Mouse (Mus musculus) T-helper 1 cell (primary cell): ENCODE results near the gene Lin7c.

Source experiments
- in situ Hi-C: fragments of 300-600 bp; cut with MboI, MseI; formaldehyde crosslinking; loops from one replicate; pipeline ENCODE4 v1.15.1; 2025; ENCODE audit warnings: high pct_unique_total_duplicates

Lin7c gene

GRCm38 (mm10) chr2:109890597-109890996 is at the start of gene Lin7c:
Lin7c (plus strand) TSS chr2:109890853.
- in situ Hi-C loops: loop anchor here (25.0 kb wide), 1 partner anchor 603 kb away; the partner anchor contains the start of genes Kif18a and Mettl15

- in situ Hi-C loops: no loop called here
These were observed 44.3 kb upstream of the Lin7c start for GRCm38 (mm10) chr2:109846401-109846800.

GRCm38 (mm10) chr2:109848305-109848704 is 42.3 kb upstream of the Lin7c start:
- in situ Hi-C loops: no loop called here

DNA sequence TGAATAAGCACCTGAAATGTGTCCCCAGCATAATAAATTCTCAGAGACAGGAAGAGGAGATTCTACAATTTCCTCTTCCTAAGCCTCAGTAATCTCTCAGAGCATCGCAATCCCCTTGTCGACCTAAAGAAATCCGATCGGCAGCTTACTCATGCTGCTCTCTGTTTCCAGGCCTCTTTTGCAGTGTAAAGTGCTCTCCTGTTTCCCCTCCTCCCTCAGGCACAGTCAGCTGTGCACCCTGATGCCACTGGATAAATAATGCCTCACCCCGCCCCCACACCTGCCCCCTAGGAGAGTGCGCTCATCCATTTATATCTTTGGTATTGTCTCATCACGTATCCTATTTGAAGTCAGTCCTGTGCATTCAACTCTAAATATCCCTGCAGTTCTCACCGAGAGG is 41.9 kb upstream of the Lin7c start:
- in situ Hi-C loops: no loop called here

- in situ Hi-C loops: no loop called here
These were observed 35.1 kb upstream of the Lin7c start for GRCm38 (mm10) chr2:109855601-109856000.

DNA sequence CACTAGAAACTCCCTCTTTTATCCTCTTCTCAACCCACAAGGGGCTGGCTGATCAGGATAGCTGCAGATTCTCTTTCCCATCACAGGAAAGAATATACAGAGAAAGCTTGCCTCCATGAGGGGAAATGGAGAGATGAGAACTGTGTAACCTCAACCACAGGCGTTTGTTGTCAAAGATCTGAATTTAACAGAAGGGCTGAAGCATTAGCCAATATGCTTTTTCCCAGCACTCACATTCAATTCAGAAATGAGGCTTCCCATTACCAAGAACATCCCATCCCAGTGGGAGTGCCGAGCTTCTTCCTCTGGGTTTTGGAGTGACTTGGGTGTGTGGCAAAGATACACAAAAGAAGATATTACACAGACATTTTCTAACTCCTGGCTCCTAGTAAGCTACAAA is 31.0 kb upstream of the Lin7c start:
- in situ Hi-C loops: no loop called here

DNA sequence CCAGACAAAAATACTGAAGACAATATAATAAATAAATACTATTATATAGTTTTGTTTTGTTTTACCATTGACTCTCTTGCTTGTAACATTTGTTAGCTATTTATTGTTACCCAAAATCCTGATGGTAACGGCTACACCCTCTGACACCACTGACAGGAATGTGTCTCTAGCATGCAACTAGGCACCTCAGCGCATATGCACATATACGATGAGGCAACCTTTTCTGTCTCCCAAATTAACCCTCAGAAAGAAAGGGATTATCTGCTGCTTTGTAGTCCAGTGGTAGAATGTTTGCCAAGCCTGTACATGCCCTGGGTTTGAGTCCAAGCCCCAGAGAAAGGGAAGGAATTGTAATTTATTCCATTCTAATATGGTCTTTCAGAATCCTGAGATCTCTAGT is 29.8 kb upstream of the Lin7c start:
- in situ Hi-C loops: no loop called here

- in situ Hi-C loops: loop anchor here (25.0 kb wide), 1 partner anchor 592 kb away; the partner anchor contains the start of genes Kif18a and Mettl15
These were observed 11.2 kb upstream of the Lin7c start for GRCm38 (mm10) chr2:109879429-109879828.

DNA sequence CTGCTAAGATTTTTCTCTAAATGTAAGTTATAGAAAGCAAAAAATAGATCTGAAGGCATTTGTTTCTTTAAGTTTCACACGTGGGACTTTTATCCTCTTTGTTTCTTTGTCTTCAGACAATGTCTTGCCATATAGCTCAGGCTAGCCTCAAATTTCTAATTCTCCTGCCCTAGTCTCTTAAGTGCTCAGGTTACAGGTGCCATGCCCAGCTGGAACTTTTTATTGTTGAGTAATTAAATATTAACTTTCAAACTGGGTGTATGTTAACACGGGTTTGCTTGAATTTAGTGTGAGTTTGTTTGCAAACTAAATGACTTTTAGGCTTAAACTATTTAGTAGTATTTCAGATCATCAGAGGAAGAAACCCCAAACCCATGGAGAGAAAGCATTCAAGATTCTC is 9.5 kb upstream of the Lin7c start:
- in situ Hi-C loops: loop anchor here (25.0 kb wide), 1 partner anchor 594 kb away; the partner anchor contains the start of genes Kif18a and Mettl15

- in situ Hi-C loops: loop anchor here (25.0 kb wide), 1 partner anchor 594 kb away; the partner anchor contains the start of genes Kif18a and Mettl15
These were observed 9.0 kb upstream of the Lin7c start for GRCm38 (mm10) chr2:109881625-109882024.

DNA sequence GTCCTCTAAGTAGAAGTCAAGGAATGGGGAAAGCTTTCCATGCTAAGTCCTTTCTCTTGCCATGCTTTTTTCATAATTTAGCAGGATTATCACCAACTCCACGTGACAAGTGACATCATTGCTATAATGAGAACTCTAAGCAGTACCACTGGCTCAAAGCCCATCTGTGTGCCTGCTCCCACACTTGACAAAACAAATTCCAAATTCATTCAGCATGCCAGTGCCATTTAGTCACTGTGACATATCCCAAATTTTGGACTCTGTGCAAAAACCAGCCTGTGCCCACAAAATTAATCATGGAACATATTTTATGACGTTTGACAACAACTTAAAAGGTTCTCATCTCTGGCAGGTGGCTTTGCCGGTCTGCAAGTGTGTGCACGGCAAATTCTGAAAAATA is 6.5 kb upstream of the Lin7c start:
- in situ Hi-C loops: loop anchor here (25.0 kb wide), 1 partner anchor 597 kb away; the partner anchor contains the start of genes Kif18a and Mettl15

DNA sequence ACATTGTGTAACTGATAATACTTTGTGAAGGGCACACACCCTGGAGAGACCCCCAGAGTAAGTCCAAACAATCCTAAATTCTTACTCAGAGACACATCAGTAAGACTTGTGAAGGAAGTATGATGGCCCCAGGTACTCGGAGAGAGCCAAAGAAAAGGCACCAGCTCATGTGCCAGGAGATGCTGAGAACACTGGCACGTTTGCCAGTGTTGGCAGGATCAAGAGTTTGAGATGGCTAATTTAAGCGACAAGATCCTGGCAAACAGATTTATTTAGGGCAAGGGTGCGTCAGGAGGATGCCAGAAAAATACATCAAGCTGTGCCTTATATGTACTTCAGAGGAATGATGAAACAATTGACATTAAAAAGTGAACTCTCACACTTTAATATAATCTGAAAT is 6.1 kb upstream of the Lin7c start:
- in situ Hi-C loops: loop anchor here (25.0 kb wide), 1 partner anchor 597 kb away; the partner anchor contains the start of genes Kif18a and Mettl15

DNA sequence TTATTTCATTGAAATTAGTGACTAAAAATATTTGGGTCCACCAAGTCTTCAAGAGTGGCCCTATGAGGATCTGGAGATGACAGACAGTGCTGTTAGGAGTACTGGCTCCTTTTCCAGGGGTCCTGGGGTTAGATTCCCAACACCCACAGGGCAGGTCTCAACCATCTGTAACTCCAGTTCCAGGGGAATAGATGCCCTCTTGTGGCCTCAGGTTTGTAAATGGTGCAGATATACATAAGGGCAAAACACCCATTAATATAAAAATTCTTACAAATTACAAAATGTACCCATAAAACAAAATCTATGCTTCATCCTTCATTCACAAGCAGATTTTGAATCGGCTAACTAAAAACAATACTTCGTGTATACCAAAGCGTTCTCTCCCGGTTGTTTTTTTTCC is 585 bp upstream of the Lin7c start:
- in situ Hi-C loops: loop anchor here (25.0 kb wide), 1 partner anchor 603 kb away; the partner anchor contains the start of genes Kif18a and Mettl15

DNA sequence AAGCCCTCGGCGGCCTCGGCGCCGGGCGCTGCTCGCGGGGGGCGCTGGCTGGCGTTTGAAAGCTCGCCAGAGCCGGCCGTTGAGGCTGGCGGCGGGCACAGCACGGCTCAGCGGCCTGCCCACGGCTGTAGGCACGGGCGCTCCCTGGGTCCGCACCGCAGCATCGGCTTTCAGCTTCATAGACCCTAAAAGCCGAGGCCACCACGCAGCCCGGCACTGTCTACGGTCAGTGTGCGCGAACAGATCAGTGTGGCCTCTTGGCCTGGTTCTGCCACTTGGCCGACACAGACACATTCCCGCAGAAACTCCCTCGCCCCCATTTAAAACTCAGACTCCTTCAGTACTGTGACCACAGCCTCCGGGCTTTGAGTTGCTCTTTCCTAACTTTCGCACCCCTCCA is 378 bp downstream of the Lin7c start:
- in situ Hi-C loops: loop anchor here (25.0 kb wide), 1 partner anchor 604 kb away; the partner anchor contains the start of genes Kif18a and Mettl15

- in situ Hi-C loops: loop anchor here (25.0 kb wide), 1 partner anchor 604 kb away; the partner anchor contains the start of genes Kif18a and Mettl15
These were observed 818 bp downstream of the Lin7c start for GRCm38 (mm10) chr2:109891471-109891870.

- in situ Hi-C loops: loop anchor here (25.0 kb wide), 1 partner anchor 609 kb away; the partner anchor contains the start of genes Kif18a and Mettl15
These were observed 5.7 kb downstream of the Lin7c start for GRCm38 (mm10) chr2:109896311-109896710.

GRCm38 (mm10) chr2:109902869-109903268 is 12.2 kb downstream of the Lin7c start:
- in situ Hi-C loops: loop anchor here (10.0 kb wide), 1 partner anchor 1152 kb away; no protein-coding TSS in a partner anchor

- in situ Hi-C loops: loop anchor here (10.0 kb wide), 1 partner anchor 1151 kb away; no protein-coding TSS in a partner anchor
These were observed 13.6 kb downstream of the Lin7c start for GRCm38 (mm10) chr2:109904171-109904821.

DNA sequence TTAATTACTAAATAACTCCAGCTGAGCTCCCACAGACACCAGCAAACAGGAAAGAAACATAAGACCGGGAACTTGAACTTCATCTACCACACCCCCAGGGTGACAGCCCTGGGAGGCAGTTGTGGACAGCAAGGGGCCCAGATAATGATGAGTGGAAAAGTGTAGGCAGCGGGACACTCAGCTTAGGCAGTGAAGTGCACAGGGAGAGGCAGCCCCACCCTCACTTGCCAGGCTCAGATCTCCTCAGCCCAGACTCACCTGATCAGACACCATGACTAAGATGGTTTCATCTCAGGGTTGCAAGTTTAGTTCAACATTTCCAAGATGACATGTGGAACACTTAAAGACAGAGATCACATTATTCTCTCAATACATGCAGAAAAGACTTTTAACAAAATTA is 18.5 kb downstream of the Lin7c start:
- in situ Hi-C loops: loop anchor here (5.0 to 10.0 kb wide), 2 partner anchors 298 to 1146 kb away; no protein-coding TSS in a partner anchor

GRCm38 (mm10) chr2:109912216-109912615 is 21.6 kb downstream of the Lin7c start:
- in situ Hi-C loops: no loop called here

GRCm38 (mm10) chr2:109912766-109913165 is 22.1 kb downstream of the Lin7c start:
- in situ Hi-C loops: no loop called here

DNA sequence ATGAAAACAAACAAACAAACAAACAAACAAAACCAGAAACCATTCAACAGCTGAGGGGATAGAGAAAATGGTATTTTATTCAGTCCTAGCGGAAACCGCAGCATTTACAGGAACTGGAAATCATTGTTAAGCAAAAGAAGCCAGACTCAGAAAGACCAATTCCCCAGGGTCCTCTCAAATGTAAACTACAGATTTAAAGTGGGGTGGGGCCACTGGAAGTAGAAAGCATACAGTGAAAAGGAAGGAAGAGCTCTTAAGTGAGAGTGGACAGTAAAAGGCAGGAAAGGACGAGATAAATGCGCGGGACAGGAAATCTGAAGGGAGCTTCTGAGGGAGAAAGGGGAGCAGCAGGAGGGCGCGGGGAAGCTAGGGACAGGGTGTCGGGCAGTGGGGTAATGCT is 22.6 kb downstream of the Lin7c start:
- in situ Hi-C loops: no loop called here

DNA sequence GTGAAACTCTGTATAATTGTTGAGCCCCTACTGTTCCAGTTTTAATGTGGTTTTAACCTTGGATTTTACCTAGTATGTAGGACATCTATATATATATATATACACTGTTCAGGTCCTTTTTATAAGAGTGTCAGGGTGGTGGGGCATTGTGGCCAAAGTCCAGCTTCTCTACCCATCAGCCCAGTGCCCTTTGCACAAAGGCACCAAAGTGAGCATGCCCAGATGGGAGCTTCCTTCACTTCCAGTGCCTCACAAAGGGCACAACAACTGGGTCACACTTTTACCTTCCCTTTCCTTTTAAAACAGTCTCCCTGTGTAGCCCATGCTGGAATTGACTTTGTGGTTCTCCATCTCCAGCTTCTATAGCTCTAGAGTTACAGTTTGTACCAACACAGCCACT is 23.9 kb downstream of the Lin7c start:
- in situ Hi-C loops: no loop called here
